Mouse (Mus musculus) small intestine, adult 2 months (tissue): ENCODE measurements at regions not wholly inside any gene's neighbourhood (a gene's known extent, or its start where the extent isn't known, plus 50 kb on each side); places are given as distances from the start of the nearest gene placed in this dataset.

Experiments
- CTCF ChIP-seq: fragments of 200-500 bp; IDR thresholded peaks from 2 replicates; pipeline ENCODE4 v1.5.1; 2012; ENCODE audit warnings: low read depth, mild to moderate bottlenecking, control low read depth, inconsistent platforms, low read length, moderate library complexity, mixed read lengths; ENCODE audit not compliant: insufficient replicate concordance, insufficient read length; ENCODE audit errors: extremely low read depth
- POLR2A ChIP-seq: fragments of 200-500 bp; IDR thresholded peaks from 2 replicates; pipeline ENCODE4 v1.6.1; 2012; ENCODE audit warnings: low read depth, mild to moderate bottlenecking, control low read depth, inconsistent platforms, low read length, moderate library complexity

GRCm38 (mm10) chr5:132848086-132848485, 304.9 kb upstream of the Auts2 start:
- TF ChIP-seq POLR2A = no peak
- no peak for TF ChIP-seq CTCF
